Mouse (Mus musculus): ENCODE results near the gene Srsf7.
"Not testable (repeated sequence)": the region's sequence is repeated elsewhere in the genome, so short reads cannot be mapped to it uniquely, and the experiment has no call there.

The Srsf7 gene

GRCm38 (mm10) chr17:80193075-80193474, 14.0 kb downstream of the Srsf7 start:
- no peak for DNase-seq

- DNase-seq = no peak
These were observed 23.5 kb downstream of the Srsf7 start for GRCm38 (mm10) chr17:80183615-80184014.

GRCm38 (mm10) chr17:80180468-80180867, 26.6 kb downstream of the Srsf7 start:
- DNase-seq = no peak

- peak; percentile 69 for DNase-seq
These were observed 27.1 kb downstream of the Srsf7 start for GRCm38 (mm10) chr17:80179959-80180358.

GRCm38 (mm10) chr17:80178846-80179245, 28.3 kb downstream of the Srsf7 start:
- DNase-seq = not testable (repeated sequence)

GRCm38 (mm10) chr17:80175966-80176365, 31.1 kb downstream of the Srsf7 start:
- DNase-seq = no peak

- DNase-seq = no peak
These were observed 31.7 kb downstream of the Srsf7 start for GRCm38 (mm10) chr17:80175386-80175739.

GRCm38 (mm10) chr17:80174699-80175385, 32.3 kb downstream of the Srsf7 start:
- no peak for DNase-seq

GRCm38 (mm10) chr17:80174146-80174545, 33.0 kb downstream of the Srsf7 start:
- DNase-seq = no peak

- no peak for DNase-seq
These were observed 33.4 kb downstream of the Srsf7 start for GRCm38 (mm10) chr17:80173708-80174107.

- no peak for DNase-seq
These were observed 34.3 kb downstream of the Srsf7 start for GRCm38 (mm10) chr17:80172761-80173160.

GRCm38 (mm10) chr17:80171948-80172347, 35.2 kb downstream of the Srsf7 start:
- no peak for DNase-seq

GRCm38 (mm10) chr17:80170951-80171350, 36.2 kb downstream of the Srsf7 start:
- DNase-seq = peak; percentile 83

GRCm38 (mm10) chr17:80169792-80170191, 37.3 kb downstream of the Srsf7 start:
- no peak for DNase-seq

GRCm38 (mm10) chr17:80168425-80169182, 38.5 kb downstream of the Srsf7 start:
- peak; percentile 79 for DNase-seq

- peak; percentile 34 for DNase-seq
These were observed 39.3 kb downstream of the Srsf7 start for GRCm38 (mm10) chr17:80167851-80168251.

GRCm38 (mm10) chr17:80167436-80167835, 39.7 kb downstream of the Srsf7 start:
- DNase-seq = peak; percentile 42

GRCm38 (mm10) chr17:80166346-80166745, 40.8 kb downstream of the Srsf7 start:
- DNase-seq = peak; percentile 20

GRCm38 (mm10) chr17:80165741-80166140, 41.4 kb downstream of the Srsf7 start:
- DNase-seq = peak; percentile 88

- no peak for DNase-seq
These were observed 43.1 kb downstream of the Srsf7 start for GRCm38 (mm10) chr17:80163991-80164390.

GRCm38 (mm10) chr17:80160454-80160853, 46.7 kb downstream of the Srsf7 start:
- peak; percentile 43 for DNase-seq

- DNase-seq = no peak
These were observed 49.6 kb downstream of the Srsf7 start for GRCm38 (mm10) chr17:80157489-80157888.

- DNase-seq = no peak
These were observed 50.2 kb downstream of the Srsf7 start for GRCm38 (mm10) chr17:80156905-80157304.

- no peak for DNase-seq
These were observed 53.5 kb downstream of the Srsf7 start for GRCm38 (mm10) chr17:80153631-80154030.

Data from cerebellum, adult 11-12 months (tissue).